Mouse (Mus musculus) granulocyte monocyte progenitor cell, adult 5-6 weeks (primary cell): ENCODE results near the gene Pdia2. TPM values are rescaled to one million over a fixed set of nuclear protein-coding genes. Genes with fewer than 3 reads are reported as not detected.

Experiments used
- ATAC-seq: replicated peaks from 2 replicates; pipeline ENCODE4 v1.8.0; 2016; ENCODE audit warnings: mild to moderate bottlenecking, moderate TSS enrichment, inconsistent platforms; ENCODE audit not compliant: poor library complexity, severe bottlenecking
- total RNA-seq, 2 experiments: library from RNA; stranded (forward) in 1 of 2; stranded (reverse) in 1 of 2; fragments of 200-712, 200-1000 nt in 1 of 2; fragments of >200 nt in 1 of 2; fragmentation: Nextera tagmentation in 1 of 2; gene quantifications; 2 replicates each; pipeline ENCODE4 v1.2.3; 2014 to 2017

Gene Pdia2
- total RNA-seq (2014; fragmentation: Nextera tagmentation): not detected in 2 replicates
- total RNA-seq (2017): 0.30 TPM in 1 of 2 replicates, not detected in the other

DNA sequence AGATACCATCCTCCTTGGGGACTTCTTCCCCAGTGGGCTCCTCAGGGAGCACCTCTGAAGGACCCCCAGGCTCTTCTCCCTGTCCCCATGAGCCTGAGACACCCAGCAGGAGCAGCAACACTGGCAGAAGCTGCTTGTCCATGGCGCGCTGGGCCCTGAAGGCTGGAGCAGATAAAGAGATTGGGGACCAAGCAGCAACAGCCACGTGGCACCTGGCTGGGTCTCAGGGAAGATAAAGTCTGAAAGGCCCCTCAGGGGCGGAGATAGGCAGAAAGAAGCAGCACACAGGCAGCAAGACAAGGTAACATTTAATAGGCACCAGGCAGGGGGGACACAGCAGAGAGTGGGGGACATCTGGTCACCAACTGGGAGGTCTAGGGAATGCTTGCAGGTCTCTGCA is at the start of gene Pdia2:
TSS of gene Pdia2 (minus strand) at position 196 of the 400 bp plus-strand sequence.
- ATAC-seq: no peak

DNA sequence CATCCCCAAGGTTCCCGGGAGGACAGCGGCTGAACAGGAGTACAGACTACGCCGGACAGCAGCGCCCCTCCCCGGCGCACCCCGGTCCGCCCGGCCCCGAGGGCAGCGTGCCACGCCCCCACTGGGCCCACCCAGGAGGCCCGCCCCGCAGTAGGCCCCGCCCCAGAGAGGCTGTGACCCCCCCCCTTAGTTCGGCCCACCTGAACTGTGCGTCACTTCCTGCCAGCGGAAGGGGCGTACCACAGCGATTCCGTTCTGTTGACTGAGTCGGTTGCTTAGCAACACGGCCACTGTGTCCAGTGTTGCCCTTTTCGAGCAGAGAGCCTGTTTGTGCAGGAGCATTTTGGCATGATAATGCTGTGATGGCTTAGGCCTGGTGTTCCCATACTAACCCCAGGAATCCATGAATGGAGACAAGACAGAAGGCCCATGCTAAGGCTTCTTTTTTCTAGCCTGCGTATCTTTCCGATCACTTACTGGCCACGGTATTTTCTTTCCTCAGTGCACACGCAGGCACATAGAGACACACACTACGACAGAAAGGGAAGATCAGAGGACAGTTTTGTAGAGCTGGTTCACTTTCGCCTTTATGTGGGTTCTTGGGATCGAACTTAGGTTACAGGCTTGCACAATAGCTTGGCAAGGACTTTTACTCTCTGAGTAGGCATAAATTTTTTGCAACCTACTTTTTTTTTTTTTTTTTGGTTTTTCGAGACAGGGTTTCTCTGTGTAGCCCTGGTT is 45.4 kb upstream of the Pdia2 start, which contains the start of gene Fam234a:
TSS of gene Fam234a (minus strand) at position 142 of the 741 bp plus-strand sequence.
- peak; percentile 95 for ATAC-seq

DNA sequence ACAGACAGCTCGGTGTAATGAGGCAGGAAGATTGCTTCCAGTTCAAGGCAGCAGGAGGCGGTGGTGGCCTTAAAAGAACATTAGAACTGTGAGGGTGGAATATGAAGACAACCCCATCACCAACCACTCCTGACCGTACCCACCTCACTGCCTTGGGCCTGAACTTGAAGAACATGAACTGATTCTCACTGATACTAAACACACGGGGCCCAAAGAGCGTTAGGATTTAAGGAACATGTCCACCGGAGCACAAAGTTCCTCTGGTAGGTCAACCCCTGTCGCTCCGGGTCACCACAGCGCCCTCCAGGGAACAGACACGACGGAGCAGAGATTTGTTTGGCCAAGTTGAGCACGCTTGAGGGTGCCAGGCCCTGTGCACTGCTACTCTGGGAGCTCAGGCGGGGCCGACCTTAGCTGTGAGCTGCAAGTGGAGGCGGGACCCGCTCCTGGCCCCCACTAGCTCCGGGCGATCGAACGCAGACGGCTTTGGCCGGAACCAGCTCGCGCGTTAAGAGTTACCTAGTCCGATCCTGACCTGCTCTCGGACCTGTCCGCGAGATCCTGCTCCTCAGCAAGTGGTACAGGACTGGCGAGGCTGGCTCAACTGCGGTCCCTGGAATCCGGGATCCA is 44.7 kb upstream of the Pdia2 start:
- peak; percentile 52 for ATAC-seq

DNA sequence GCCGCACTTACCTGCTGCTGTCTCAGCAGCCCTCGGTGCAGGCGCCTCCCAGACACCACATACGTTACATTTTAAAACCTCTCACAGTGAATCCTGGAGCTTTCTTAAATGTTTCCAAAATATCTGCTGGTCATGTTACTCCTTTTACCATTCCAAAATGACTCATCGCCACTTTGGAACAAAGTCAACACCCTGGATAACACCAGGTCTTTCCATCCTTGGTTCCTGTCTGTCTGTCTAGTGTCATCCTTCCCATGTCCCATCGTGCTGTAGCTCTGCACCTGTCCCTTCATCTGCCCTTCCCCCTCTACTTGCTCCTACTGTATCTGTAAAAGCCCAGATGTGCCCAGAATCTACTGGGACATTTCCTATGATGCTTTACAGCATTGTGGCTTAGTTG is 42.1 kb upstream of the Pdia2 start:
- no peak for ATAC-seq

DNA sequence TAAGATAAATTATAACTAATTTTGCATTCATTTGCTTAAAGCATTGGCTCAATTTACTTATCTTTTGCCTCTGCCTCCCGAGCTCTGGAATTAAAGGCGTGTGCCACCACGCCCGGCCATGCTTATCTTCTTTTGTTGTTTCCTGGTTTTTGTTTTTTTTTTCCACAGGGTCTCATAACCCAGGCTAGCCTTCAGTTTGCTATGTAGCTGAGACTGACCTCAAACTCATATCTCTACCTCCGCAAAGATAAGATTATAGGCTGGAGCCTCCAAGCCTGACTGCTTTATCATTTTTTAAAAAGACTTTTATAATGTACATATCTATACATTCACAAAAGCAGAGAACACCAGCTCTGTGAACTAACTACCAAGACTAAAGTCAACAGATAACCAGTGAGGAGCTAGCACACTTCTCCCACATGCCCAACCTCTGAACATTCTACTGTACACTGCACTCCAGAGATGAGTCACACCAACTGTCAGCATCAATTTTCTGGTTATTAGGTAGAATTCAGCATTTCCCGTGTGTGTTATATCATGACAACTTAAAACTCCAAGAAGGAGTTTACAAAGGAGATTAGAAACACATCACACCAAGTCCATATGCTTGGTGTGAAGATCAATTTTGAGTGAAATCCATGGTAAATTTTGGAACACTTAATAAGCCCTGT is 41.4 kb upstream of the Pdia2 start:
- no peak for ATAC-seq

DNA sequence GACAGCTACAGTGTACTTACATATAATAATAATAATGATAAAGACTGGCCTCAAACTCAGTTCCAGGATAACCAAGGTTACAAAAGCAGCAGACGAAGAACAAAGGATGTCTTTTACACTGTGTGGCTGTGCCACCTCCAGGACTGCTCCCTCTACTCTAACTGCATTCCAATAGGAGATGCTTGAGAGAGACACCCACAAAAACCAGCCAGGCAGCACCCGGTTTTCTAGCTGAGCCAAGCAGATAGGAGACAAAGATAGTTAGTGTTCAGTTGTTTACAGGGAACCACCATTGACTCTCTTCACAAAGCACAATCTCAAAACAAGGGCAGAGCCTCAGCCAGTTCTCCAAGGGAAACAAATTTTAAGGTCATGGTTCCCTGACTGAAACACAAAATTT is 40.7 kb upstream of the Pdia2 start:
- ATAC-seq: no peak

DNA sequence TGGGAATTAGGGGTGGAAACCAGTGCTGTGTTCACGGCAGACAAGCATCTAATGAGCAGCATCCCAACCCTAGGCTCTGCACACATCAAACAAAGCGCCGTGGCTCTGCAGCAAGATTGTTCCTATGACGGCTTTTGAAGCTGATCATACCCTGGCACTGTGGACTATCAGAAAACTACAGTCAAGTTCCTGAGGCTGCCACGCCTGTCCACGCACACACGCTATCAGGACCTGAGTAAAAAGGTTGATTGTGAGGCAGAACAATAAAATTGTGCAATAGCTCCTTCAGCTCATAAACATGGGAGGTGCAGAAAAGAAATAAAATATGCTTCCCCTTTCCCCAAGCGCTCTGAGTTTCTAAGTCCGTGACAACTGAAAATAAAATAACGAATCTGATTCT is 38.8 kb upstream of the Pdia2 start:
- peak; percentile 75 for ATAC-seq

DNA sequence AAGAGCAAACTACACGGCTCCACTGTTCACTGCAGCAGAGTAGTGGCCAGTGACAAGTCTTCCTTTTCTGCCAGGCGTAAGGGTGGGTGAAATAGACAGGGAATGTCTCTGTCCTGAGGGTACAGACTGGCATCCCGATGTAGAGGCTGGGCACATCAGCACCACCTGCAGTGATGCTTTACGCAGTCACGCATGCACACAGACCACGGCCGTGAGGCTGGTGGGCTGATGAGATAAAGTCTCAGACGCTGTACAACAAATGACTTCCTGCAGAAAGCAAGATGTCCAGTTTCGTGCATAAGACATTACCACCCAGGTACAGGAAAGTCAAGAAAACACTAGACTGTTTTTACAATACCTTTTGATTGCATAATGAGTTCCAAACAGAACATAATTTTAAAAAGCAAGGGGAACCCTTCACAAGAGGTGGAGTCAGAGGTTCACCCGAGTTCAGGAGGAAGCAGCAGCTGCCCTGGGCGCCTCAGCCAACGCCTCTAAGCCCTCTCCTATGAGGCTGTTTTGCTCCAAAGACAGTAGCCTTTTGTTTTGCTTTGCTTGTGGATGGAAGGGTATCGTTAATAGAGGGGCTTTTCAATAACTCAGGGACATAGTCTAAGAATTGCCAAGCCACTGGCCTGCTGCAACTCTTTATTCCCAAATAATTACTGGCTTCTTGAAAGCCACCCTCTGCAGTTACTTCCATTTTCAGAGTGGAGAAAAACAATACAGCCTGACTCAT is 36.4 kb upstream of the Pdia2 start:
- ATAC-seq: peak; percentile 38; the same call in 1 of the 2 replicates

DNA sequence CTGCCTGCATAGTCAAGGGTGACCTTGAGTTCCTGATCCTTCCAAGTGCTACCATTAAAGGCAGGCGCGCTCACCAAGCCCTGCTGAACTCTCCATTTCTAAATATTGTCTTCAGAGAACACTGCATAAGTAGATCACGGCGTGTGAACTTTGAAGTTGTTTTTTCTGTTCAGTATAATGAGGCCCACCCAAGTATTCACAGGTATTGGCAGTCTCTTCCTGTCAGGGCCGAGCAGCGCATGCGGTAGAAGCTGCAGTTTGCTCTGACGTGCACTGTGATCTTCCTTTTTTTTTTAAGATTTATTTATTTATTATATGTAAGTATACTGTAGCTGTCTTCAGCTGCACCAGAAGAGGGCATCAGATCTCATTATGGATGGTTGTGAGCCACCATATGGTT is 35.5 kb upstream of the Pdia2 start:
- no peak for ATAC-seq

DNA sequence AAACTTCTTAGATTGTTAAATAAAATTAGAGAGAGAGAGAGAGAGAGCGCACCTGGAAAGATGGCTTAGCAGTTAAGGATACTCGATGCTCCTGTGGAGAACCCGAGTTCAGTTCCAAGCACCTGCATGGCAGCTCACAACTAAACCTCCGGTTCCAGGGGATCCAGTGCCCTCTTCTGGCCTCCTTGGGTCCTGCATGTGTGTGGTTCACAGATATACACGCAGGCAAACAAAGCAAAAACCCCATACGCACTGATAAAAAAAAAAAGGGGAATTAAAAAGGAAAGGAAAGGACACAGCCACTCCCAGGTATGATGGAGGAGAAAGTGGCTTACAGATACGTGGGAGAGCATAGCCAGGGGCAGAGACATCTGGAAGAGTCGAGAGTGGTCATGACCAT is 34.0 kb upstream of the Pdia2 start:
- no peak for ATAC-seq

DNA sequence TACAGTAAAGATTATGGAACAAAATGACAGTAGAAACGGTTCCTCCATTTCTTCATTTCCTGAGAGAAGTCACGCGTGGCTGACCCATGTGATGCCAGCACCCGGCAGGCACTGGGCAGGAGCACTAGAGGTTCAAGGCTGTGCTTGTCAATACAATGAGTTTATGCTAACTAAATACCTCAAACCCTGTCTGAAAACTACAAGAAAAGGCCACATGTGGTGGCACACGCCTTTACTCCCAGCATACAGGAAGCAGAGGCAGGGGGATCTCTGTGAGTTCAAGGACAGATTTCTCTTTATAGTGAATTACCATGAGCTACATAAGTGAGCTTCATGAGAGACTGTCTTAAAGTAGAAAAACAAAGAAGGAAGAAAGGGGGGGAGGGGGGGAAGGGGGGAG is 32.3 kb upstream of the Pdia2 start:
- peak; percentile 50 for ATAC-seq

DNA sequence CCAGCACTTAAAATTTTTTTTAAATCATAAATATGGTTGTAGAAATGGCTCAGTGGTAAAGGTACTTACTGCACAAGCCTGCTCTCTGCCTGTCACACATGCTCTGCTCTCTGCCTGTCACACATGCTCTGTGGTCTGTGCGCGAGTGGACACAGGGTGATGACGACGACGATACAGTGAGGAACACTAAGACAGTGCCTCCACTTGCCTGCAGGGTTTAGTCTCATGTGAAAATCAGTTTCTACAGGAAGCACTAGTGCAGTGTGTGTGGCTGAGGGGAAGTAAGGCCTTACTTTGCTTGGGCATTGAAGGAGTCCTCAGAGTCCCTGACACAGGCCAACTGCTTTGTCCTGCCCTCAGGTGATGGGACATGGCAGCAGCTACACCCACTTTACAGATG is 30.9 kb upstream of the Pdia2 start:
- peak; percentile 82 for ATAC-seq

DNA sequence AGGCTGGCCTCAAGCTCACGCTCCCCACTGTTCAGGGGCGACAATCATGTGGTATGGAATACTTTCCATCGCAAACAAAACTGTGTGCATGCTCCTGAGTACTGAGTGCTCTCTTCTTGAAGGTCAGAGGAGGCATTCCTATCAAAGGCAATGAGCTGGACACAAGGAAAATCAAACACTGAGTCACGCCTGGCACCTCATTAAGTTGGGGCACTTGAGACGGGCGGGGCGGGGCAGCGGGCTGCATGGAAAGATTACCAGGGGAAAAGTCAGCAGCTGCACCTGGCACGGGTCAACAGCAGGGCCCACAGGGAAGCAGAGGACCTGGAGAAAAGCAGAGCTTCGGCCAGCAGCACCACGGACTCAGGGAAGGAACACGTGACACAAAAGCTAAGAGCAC is 26.3 kb upstream of the Pdia2 start:
- no peak for ATAC-seq

DNA sequence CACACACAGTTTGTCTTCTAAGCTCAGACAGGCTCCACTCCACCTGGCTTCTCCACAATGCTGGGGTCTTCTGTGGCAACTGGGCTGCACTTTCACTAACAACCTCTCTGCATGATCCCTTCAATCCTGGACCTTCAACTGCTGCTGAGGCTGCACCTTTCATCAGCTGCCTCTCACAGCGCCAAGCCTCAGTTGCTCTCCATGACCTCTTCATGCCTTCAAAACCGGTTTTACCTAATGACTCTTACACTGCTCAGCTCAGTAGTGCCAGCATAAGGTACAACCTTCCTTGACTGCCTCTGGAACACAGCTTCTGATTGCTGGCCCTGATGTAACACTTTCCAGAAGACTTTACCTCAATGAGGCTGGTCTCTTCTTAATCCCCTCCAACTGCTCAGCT is 22.6 kb upstream of the Pdia2 start:
- ATAC-seq: no peak

DNA sequence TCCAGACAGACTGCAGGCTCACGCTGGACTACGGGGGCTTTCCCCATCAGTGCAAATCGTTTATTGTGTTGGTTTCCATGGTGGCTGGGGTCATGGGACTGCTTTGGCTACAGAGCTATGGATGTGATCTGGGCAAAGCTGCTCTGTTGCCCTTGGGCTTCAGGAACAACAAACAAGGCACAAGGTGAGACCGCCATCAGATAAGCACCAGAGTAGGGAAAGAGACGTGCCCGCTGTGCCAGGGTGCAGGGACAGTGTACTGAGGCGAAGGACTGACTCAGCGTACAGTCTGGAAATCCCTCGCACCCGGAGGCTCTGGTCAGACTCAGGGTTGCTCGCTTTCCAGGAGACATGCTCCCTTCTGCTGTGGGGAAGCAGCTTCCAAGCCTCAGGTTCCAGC is 13.8 kb upstream of the Pdia2 start:
- no peak for ATAC-seq

DNA sequence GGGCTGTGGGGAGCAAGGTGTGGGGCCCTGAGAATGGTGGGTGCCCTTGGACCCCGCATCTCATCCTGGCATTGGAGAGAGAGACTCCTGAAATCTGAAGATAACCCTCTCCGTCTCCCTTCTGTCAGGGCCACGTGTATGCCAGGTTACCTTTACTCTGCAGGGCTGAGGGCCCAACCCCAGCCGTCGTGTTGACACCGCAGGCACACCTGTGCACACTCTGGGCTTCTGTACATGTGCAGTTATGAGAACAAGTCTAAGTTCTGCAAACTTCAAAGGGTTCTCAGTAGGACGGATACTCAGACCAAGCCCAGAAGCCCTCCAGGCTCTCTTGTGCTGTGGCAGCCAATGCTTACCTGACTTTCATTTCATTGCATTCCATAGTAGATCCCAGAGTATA is 13.4 kb upstream of the Pdia2 start:
- no peak for ATAC-seq

DNA sequence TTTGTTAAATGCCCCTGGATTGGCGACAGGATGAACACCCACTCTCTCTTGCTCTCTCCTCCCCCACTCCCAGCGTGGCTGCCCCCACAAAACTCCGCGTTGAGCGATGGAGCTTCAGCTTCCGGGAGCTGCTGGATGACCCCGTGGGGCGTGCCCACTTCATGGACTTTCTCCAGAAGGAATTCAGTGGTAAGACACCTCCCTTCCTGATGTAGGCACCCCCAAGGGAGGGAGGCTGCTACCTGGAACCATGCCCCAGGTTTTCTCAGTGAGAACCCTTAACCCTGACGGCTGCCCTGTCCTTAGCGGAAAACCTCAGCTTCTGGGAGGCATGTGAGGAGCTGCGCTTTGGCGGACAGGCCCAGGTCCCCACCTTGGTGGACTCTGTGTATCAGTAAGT is 8.8 kb upstream of the Pdia2 start, which contains the start of gene Arhgdig:
TSS of gene Arhgdig (minus strand) at position 101 of the 400 bp plus-strand sequence.
- ATAC-seq: no peak

DNA sequence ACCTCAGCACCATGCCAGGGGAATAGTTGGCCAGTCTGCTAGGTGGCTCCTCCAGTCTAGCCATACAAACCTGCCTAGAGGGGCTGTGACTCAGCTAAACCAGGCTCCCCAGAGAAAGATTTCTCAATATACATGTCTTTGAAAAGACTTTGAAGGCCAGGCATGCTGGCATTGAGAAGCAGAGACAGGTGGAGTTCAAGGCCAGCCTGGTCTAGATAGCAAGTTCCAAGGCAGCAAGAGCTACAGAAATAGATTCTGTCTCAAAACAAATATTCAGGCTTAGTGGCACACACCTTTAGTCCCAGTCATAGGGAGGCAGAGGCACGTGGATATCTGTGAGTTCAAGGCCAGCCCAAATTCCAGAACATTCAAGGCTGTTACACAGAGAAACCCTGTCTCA is 7.5 kb upstream of the Pdia2 start:
- no peak for ATAC-seq

DNA sequence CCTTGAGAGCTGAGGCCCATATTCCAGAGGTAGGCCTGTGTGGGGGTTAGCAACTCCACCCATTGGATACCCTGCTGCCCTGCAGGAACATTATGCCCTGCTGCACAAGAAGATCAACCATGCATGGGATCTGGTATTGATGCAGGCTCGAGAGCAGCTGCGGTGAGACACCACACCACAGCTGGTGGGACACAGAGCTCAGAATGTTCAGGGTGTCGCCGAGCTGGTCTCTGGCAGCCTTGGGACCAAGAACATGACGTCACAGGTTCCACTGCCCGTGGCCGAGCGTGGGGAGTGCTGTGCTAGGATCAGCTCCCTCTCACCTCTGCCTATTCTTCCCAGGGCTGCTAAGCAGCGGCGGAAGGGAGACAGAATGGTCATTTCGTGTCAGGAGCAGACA is 5.9 kb upstream of the Pdia2 start:
- no peak for ATAC-seq

DNA sequence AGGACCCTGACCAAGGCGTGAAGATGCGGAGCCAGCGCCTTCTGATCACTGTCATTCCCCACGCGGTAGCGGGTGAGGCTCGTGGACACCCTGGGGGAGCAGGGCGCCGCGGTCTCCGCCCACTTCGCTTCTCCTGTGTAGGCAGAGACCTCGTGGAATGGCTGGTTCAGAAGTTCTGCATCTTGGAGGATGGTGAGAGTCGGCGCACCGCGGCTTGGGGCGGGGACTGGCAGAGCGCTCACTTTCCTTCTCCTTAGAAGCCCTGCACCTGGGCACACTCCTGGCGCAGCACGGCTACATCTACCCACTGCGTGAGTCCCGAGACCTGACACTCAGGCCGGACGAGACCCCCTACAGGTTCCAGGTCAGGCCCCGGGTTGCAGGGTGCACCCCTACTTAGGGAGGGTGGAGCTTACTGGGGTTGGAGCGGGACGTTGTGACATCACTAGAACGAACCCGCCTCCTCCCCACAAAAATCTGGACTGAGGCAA is 4.5 kb upstream of the Pdia2 start:
- peak; percentile 47 for ATAC-seq
